Mouse (Mus musculus): Measurements from ENCODE around the gene Eci3.
"Not testable (repeated sequence)": the region's sequence is repeated elsewhere in the genome, so short reads cannot be mapped to it uniquely, and the experiment has no call there.

Gene Eci3

GRCm38 (mm10) chr13:34963511-34964397 is at the start of gene Eci3:
TSS of gene Eci3 (minus strand) at chr13:34963810.
- no peak for DNase-seq

GRCm38 (mm10) chr13:34995925-34996324 is 32.3 kb upstream of the Eci3 start:
- no peak for DNase-seq

- DNase-seq, result peak; percentile 92
Measured at GRCm38 (mm10) chr13:34993983-34994811, 30.6 kb upstream of the Eci3 start.

- DNase-seq, result no peak
Measured at GRCm38 (mm10) chr13:34993595-34993982, 30.0 kb upstream of the Eci3 start.

- DNase-seq, result no peak
Measured at GRCm38 (mm10) chr13:34993085-34993484, 29.5 kb upstream of the Eci3 start.

- no peak for DNase-seq
Measured at GRCm38 (mm10) chr13:34991581-34992273, 28.1 kb upstream of the Eci3 start.

GRCm38 (mm10) chr13:34983479-34983878 is 19.9 kb upstream of the Eci3 start:
- DNase-seq, result not testable (repeated sequence)

GRCm38 (mm10) chr13:34978635-34979034 is 15.0 kb upstream of the Eci3 start:
- DNase-seq, result not testable (repeated sequence)

- DNase-seq, result no peak
Measured at GRCm38 (mm10) chr13:34977410-34977809, 13.8 kb upstream of the Eci3 start.

GRCm38 (mm10) chr13:34976116-34976515 is 12.5 kb upstream of the Eci3 start:
- no peak for DNase-seq

- DNase-seq, result no peak
Measured at GRCm38 (mm10) chr13:34973770-34974169, 10.2 kb upstream of the Eci3 start.

GRCm38 (mm10) chr13:34973149-34973548 is 9.5 kb upstream of the Eci3 start:
- no peak for DNase-seq

GRCm38 (mm10) chr13:34972456-34972855 is 8.8 kb upstream of the Eci3 start:
- DNase-seq, result not testable (repeated sequence)

GRCm38 (mm10) chr13:34965647-34966046 is 2.0 kb upstream of the Eci3 start:
- DNase-seq, result not testable (repeated sequence)

- DNase-seq, result no peak
Measured at GRCm38 (mm10) chr13:34964866-34965265, 1.3 kb upstream of the Eci3 start.

GRCm38 (mm10) chr13:34964419-34964818 is 809 bp upstream of the Eci3 start:
- no peak for DNase-seq

GRCm38 (mm10) chr13:34960996-34961770 is 2.4 kb downstream of the Eci3 start:
- DNase-seq, result no peak

GRCm38 (mm10) chr13:34958158-34958557 is 5.5 kb downstream of the Eci3 start:
- DNase-seq, result not testable (repeated sequence)

- DNase-seq, result peak; percentile 58
Measured at GRCm38 (mm10) chr13:34956901-34957300, 6.7 kb downstream of the Eci3 start.

- not testable (repeated sequence) for DNase-seq
Measured at GRCm38 (mm10) chr13:34951437-34951836, 12.2 kb downstream of the Eci3 start.

- no peak for DNase-seq
Measured at GRCm38 (mm10) chr13:34942370-34942769, 21.2 kb downstream of the Eci3 start.

- no peak for DNase-seq
Measured at GRCm38 (mm10) chr13:34934931-34935644, 28.5 kb downstream of the Eci3 start.
